Mouse (Mus musculus): ENCODE data around the gene Ripply3. TPM values are rescaled to one million over a fixed set of nuclear protein-coding genes. Genes with fewer than 3 reads are reported as not detected.

Ripply3 gene
- polyA plus RNA-seq (2015; fragmentation: Nextera tagmentation; extraction: Ambion mirVana), result 73.9 and 89.3 TPM in 2 replicates

GRCm38 (mm10) chr16:94327781-94328711 lies at the start of gene Ripply3:
Ripply3 (plus strand) TSS chr16:94328420.
- H3K9me3 ChIP-seq (ENCODE audit: low read length), result no peaks in the 10 kb centered on the region
- peak within 1 kb of the TSS; percentile 62 for H3K9ac ChIP-seq (replicated peaks; ENCODE audit: low read depth)
- H3K4me3 ChIP-seq (ENCODE audit: low read depth, low read length), result peak within 1 kb of the TSS; percentile 61
- no peak for TF ChIP-seq CTCF (IDR thresholded peaks at IDR 0.05)
- TF ChIP-seq EP300 (IDR thresholded peaks at IDR 0.05), result no peak
- ATAC-seq, result peak; percentile 91
- peak within 1 kb of the TSS; percentile 90 for H3K4me2 ChIP-seq (replicated peaks; ENCODE audit: low read depth, low read length)
- WGBS, result 2% methylated on average over 53 of the region's 63 CpGs
- peak; percentile 85 for DNase-seq (ENCODE audit: low spot score)
- H3K27ac ChIP-seq (ENCODE audit: low read length), result peak within 1 kb of the TSS; percentile 85
- H3K36me3 ChIP-seq (ENCODE audit: insufficient read depth, low read length), result no peaks in the 10 kb centered on the region
- H3K27me3 ChIP-seq (replicated peaks; ENCODE audit: insufficient read depth, low read length), result no peaks in the 10 kb centered on the region
- H3K4me1 ChIP-seq (ENCODE audit: insufficient read depth, low read depth, low read length), result no peaks in the 10 kb centered on the region

- Histone ChIP-seq H3K4me2 (replicated peaks; ENCODE audit: low read depth, low read length) (no peak overlapping the region), H3K36me3 (ENCODE audit: insufficient read depth, low read length) (no peaks in the 10 kb centered on the region), H3K9ac (replicated peaks; ENCODE audit: low read depth) (no peak overlapping the region), H3K4me1 (ENCODE audit: insufficient read depth, low read depth, low read length) (no peaks in the 10 kb centered on the region), H3K27me3 (replicated peaks; ENCODE audit: insufficient read depth, low read length) (no peaks in the 10 kb centered on the region), H3K27ac (ENCODE audit: low read length) (no peak overlapping the region), H3K4me3 (ENCODE audit: low read depth, low read length) (no peak overlapping the region), H3K9me3 (ENCODE audit: low read length) (no peaks in the 10 kb centered on the region)
- WGBS, result 91% methylated on average over 3 of the region's 3 CpGs
- no peak for DNase-seq (ENCODE audit: low spot score)
- ATAC-seq, result no peak
- TF ChIP-seq EP300 (IDR thresholded peaks at IDR 0.05), result no peak
- TF ChIP-seq CTCF (IDR thresholded peaks at IDR 0.05), result no peak
Measured at GRCm38 (mm10) chr16:94283972-94284371, 44.2 kb upstream of the Ripply3 start.

DNA sequence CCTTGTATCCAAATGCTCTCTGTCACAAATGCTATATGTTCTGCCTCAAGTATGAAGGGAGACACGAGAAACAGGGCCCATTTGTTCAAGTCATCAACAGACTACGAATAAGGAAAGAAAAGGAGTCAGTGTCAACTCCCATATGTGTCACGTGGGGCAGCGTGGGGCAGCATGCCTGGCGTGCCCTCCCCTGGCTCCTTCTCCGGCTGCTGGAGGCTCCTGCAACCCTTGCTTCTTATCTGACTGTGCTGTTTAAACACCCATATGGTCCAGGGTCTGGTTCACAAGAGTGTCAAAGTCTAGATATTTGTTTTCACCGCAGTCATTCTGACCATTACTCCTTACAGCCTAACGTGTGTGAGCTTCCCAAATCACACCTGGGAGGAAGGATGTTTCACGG lies 40.4 kb upstream of the Ripply3 start:
- Histone ChIP-seq H3K36me3 (ENCODE audit: insufficient read depth, low read length) (no peaks in the 10 kb centered on the region), H3K27ac (ENCODE audit: low read length) (no peak overlapping the region), H3K4me3 (ENCODE audit: low read depth, low read length) (no peak overlapping the region), H3K4me2 (replicated peaks; ENCODE audit: low read depth, low read length) (no peak overlapping the region), H3K9me3 (ENCODE audit: low read length) (no peaks in the 10 kb centered on the region), H3K27me3 (replicated peaks; ENCODE audit: insufficient read depth, low read length) (no peaks in the 10 kb centered on the region), H3K9ac (replicated peaks; ENCODE audit: low read depth) (no peak overlapping the region), H3K4me1 (ENCODE audit: insufficient read depth, low read depth, low read length) (no peaks in the 10 kb centered on the region; the same call in 1 of the 2 replicates)
- TF ChIP-seq CTCF (IDR thresholded peaks at IDR 0.05), result no peak
- TF ChIP-seq EP300 (IDR thresholded peaks at IDR 0.05), result no peak
- DNase-seq (ENCODE audit: low spot score), result no peak
- ATAC-seq, result no peak
- WGBS, result 53% methylated on average over 9 of the region's 9 CpGs

DNA sequence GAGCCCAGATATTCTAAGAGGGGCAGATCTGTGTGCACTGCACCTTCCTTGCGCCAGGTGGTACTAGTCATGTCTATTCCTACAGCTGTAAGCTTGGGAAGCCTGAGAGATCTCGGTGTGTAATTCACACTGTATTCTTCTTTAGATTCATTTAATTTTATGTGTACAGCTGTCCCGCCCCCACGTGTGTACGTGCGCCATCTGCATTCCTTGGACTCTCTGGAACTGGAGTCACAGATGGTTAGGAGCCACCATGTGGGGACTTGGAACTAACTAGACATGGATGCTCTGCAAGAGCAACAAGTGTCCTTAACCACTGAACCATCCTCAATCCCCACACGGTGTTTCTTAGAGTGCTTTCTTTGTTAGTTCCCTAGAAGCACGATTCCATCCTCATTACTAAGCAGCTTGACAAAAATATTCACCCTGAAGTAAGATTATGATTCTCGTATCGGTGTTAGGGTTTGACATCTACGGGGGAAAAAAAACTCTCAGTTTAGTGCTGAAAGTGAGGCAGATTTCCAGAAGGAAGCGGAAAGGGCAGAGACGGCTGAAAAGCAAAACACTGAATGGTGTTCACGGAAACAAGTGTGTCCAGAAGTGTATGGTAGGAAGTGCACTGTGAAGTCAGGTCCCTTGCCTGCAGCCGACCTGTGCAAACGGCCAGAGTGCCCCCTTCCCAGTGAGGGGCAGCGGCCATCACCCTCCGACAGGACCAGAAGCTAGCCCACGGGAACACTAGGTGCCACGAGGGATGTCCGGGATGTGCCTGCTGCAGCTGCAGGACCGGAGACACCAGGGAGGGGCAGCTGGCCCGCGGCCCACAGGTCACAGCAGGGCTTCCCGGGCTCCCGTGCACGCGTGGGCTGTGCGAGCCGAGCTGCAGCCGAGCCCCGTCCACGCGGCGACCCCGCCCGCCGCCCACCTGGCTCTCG lies 38.8 kb upstream of the Ripply3 start:
- 12% methylated on average over 30 of the region's 39 CpGs for WGBS
- ATAC-seq, result peak; percentile 54

GRCm38 (mm10) chr16:94290073-94290999 lies 37.9 kb upstream of the Ripply3 start:
- DNase-seq (ENCODE audit: low spot score), result peak; percentile 87
- Histone ChIP-seq H3K27ac (ENCODE audit: low read length) (no peak overlapping the region; the same call in 1 of the 2 replicates), H3K27me3 (replicated peaks; ENCODE audit: insufficient read depth, low read length) (no peaks in the 10 kb centered on the region), H3K4me3 (ENCODE audit: low read depth, low read length) (peak overlapping the region; percentile 70), H3K4me1 (ENCODE audit: insufficient read depth, low read depth, low read length) (no peaks in the 10 kb centered on the region; the same call in 1 of the 2 replicates), H3K4me2 (replicated peaks; ENCODE audit: low read depth, low read length) (peak overlapping the region; percentile 97), H3K9ac (replicated peaks; ENCODE audit: low read depth) (peak overlapping the region; percentile 39), H3K36me3 (ENCODE audit: insufficient read depth, low read length) (no peaks in the 10 kb centered on the region), H3K9me3 (ENCODE audit: low read length) (no peaks in the 10 kb centered on the region)
- TF ChIP-seq CTCF (IDR thresholded peaks at IDR 0.05) (no peak), EP300 (IDR thresholded peaks at IDR 0.05) (no peak)
- WGBS, result 4% methylated on average over 51 of the region's 52 CpGs
- peak; percentile 98 for ATAC-seq

More for the DNA sequence above, 38.8 kb upstream of the Ripply3 start:
- 0 out of 2 replicates have a peak, but pooled peaks have one; percentile 16 for TF ChIP-seq CTCF (IDR thresholded peaks at IDR 0.05)
- TF ChIP-seq EP300 (IDR thresholded peaks at IDR 0.05), result no peak
- H3K4me3 ChIP-seq (ENCODE audit: low read depth, low read length), result peak overlapping the region; percentile 70
- no peaks in the 10 kb centered on the region; the same call in 1 of the 2 replicates for H3K4me1 ChIP-seq (ENCODE audit: insufficient read depth, low read depth, low read length)
- H3K9ac ChIP-seq (replicated peaks; ENCODE audit: low read depth), result peak overlapping the region; percentile 39
- peak overlapping the region; percentile 97 for H3K4me2 ChIP-seq (replicated peaks; ENCODE audit: low read depth, low read length)
- no peak overlapping the region; the same call in 1 of the 2 replicates for H3K27ac ChIP-seq (ENCODE audit: low read length)
- H3K9me3 ChIP-seq (ENCODE audit: low read length), result no peaks in the 10 kb centered on the region
- DNase-seq (ENCODE audit: low spot score), result no peak
- no peaks in the 10 kb centered on the region for H3K36me3 ChIP-seq (ENCODE audit: insufficient read depth, low read length)
- H3K27me3 ChIP-seq (replicated peaks; ENCODE audit: insufficient read depth, low read length), result no peaks in the 10 kb centered on the region

Data from lung, postnatal 0 days (tissue).